Mouse (Mus musculus) right cerebral cortex, postnatal 4 days (tissue): ENCODE data around the gene Wwox.
A peak's percentile ranks its signal among the peaks of the same experiment; 100 is the strongest.

Experiments
- DNase-seq: peaks from one replicate; pipeline ENCODE4 v3.0.0-alpha.2; 2022

Gene Wwox

GRCm38 (mm10) chr8:114768536-114768935 is 329.1 kb downstream of the Wwox start:
- DNase-seq: no peak

- DNase-seq: peak; percentile 86
These were observed 331.7 kb downstream of the Wwox start for GRCm38 (mm10) chr8:114770856-114771776.

- DNase-seq: no peak
These were observed 332.9 kb downstream of the Wwox start for GRCm38 (mm10) chr8:114772276-114772849.

- peak; percentile 64 for DNase-seq
These were observed 334.3 kb downstream of the Wwox start for GRCm38 (mm10) chr8:114773461-114774414.

GRCm38 (mm10) chr8:114774415-114774775 is 334.9 kb downstream of the Wwox start:
- no peak for DNase-seq

- DNase-seq: no peak
These were observed 336.1 kb downstream of the Wwox start for GRCm38 (mm10) chr8:114775543-114775942.

GRCm38 (mm10) chr8:114776696-114777095 is 337.2 kb downstream of the Wwox start:
- DNase-seq: no peak

- DNase-seq: no peak
These were observed 338.0 kb downstream of the Wwox start for GRCm38 (mm10) chr8:114777271-114777980.

GRCm38 (mm10) chr8:114779002-114779401 is 339.5 kb downstream of the Wwox start:
- DNase-seq: no peak

GRCm38 (mm10) chr8:114783321-114783720 is 343.9 kb downstream of the Wwox start:
- no peak for DNase-seq

- no peak for DNase-seq
These were observed 346.4 kb downstream of the Wwox start for GRCm38 (mm10) chr8:114785834-114786233.

GRCm38 (mm10) chr8:114789616-114790015 is 350.2 kb downstream of the Wwox start:
- no peak for DNase-seq

GRCm38 (mm10) chr8:114790754-114791153 is 351.3 kb downstream of the Wwox start:
- no peak for DNase-seq

- no peak for DNase-seq
These were observed 354.2 kb downstream of the Wwox start for GRCm38 (mm10) chr8:114793682-114794081.

GRCm38 (mm10) chr8:114801428-114802134 is 362.1 kb downstream of the Wwox start:
- no peak for DNase-seq

- no peak for DNase-seq
These were observed 363.7 kb downstream of the Wwox start for GRCm38 (mm10) chr8:114803113-114803512.

GRCm38 (mm10) chr8:114806826-114807420 is 367.5 kb downstream of the Wwox start:
- DNase-seq: no peak

GRCm38 (mm10) chr8:114807676-114808426 is 368.4 kb downstream of the Wwox start:
- no peak for DNase-seq

GRCm38 (mm10) chr8:114810470-114810869 is 371.0 kb downstream of the Wwox start:
- no peak for DNase-seq

- no peak for DNase-seq
These were observed 374.4 kb downstream of the Wwox start for GRCm38 (mm10) chr8:114813830-114814229.
